Mouse (Mus musculus): ENCODE results near the gene Plekhg5.

DNA sequence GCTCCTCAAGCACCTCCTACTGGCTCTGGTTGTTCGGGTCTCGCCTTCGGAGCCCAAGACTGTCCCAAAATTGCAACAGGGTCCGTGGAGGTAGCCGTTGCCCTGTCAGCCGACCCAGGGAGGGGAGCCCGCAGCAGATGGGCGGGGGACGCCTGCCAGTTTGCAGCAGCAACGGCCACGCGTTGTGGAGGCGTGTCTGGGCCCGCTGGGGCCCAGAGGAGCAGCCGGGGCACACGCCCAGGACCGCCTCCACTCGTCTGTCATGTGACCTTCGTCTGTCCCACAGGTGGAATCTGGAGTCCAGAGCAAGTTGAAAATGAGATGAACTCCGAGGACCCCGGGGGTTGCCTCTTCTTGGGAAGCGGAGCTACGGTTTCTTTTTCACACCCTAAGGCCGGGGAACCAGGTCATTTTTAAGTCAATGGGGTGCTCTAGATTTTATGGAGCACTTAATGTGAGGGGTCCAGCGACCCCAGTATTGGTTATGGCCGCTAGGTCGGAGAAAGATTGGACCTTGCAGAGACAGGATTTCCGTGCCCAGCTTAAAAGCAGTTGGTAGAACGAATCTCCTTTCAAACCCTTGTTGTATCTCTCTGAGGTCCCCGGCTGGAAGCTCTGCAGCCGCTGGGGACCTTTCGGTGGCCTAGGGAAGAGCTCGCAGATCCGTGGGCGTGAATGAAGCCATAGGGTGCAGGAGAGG lies 86.4 kb downstream of the Plekhg5 start, which contains the start of gene Hes2:
- TF ChIP-seq POLR2A (IDR thresholded peaks at IDR 0.05; ENCODE audit: borderline replicate concordance, extremely low read depth, low read depth, low read length) (no peak), CTCF (IDR thresholded peaks at IDR 0.05; ENCODE audit: insufficient read depth, low read length) (no peak)
